9 mouse cellular contexts compared by ENCODE assay signal in genomic region chr11:42181426-42181825, GRCm38 (mm10). TPM values are rescaled to one million over a fixed set of nuclear protein-coding genes. Genes with fewer than 3 reads are reported as not detected.
A peak's percentile ranks its signal among the peaks of the same experiment; 100 is the strongest.
DNase-seq lines count a peak whose midpoint lies in the region; ATAC-seq lines count a peak whose summit lies in the region.
"Had no signal": no experiment of that assay in that cellular context is flagged by ENCODE, and none has a peak within 500 bp of the region (broad histone marks: within the 10 kb centered on the region; RNA-seq: fewer than 3 reads in every experiment).

No protein-coding gene starts in this region.

- no peak; the same call in 1 of the 2 replicates for ATAC-seq in kidney, embryonic 15.5 days (replicated peaks; ENCODE audit: low FRiP score)
- ATAC-seq in hindbrain, embryonic 11.5 days (ENCODE audit: low FRiP score) = no peak
- ATAC-seq in midbrain, embryonic 16.5 days = peak; percentile 36
- no peak for ATAC-seq in megakaryocyte-erythroid progenitor cell, adult 5-6 weeks (replicated peaks; ENCODE audit: low FRiP score, low TSS enrichment, poor library complexity, severe bottlenecking)

- no peak overlapping the region for H3K9ac ChIP-seq in kidney, embryonic 15.5 days
- peak overlapping the region; percentile 61; the same call in 1 of the 2 replicates for H3K9ac ChIP-seq in hindbrain, embryonic 11.5 days (ENCODE audit: low read depth, low read length)
- peak overlapping the region; percentile 84 for H3K9ac ChIP-seq in midbrain, embryonic 16.5 days (ENCODE audit: low read depth, low read length)

- H3K9me3 ChIP-seq in kidney, embryonic 15.5 days (replicated peaks) = no peaks in the 10 kb centered on the region
- H3K9me3 ChIP-seq in hindbrain, embryonic 11.5 days (ENCODE audit: control insufficient read depth, low read length) = no peaks in the 10 kb centered on the region
- no peaks in the 10 kb centered on the region for H3K9me3 ChIP-seq in midbrain, embryonic 16.5 days (replicated peaks; ENCODE audit: control insufficient read depth, low read length, poor library complexity, severe bottlenecking)

- WGBS in kidney, embryonic 15.5 days = 24% methylated on average over 5 of the region's 5 CpGs
- 24% methylated on average over 5 of the region's 5 CpGs for WGBS in hindbrain, embryonic 11.5 days
- 15% methylated on average over 5 of the region's 5 CpGs for WGBS in midbrain, embryonic 16.5 days

- H3K27me3 ChIP-seq in kidney, embryonic 15.5 days = peaks cover 20% of the 10 kb centered on the region
- no peaks in the 10 kb centered on the region for H3K27me3 ChIP-seq in hindbrain, embryonic 11.5 days (ENCODE audit: control insufficient read depth, insufficient read depth, low read length)
- H3K27me3 ChIP-seq in midbrain, embryonic 16.5 days (ENCODE audit: control insufficient read depth, insufficient read depth, low read depth, low read length) = no peaks in the 10 kb centered on the region

- H3K36me3 ChIP-seq in kidney, embryonic 15.5 days = no peaks in the 10 kb centered on the region
- H3K36me3 ChIP-seq in hindbrain, embryonic 11.5 days (ENCODE audit: control insufficient read depth, insufficient read depth, low read length) = no peaks in the 10 kb centered on the region
- H3K36me3 ChIP-seq in midbrain, embryonic 16.5 days (ENCODE audit: control insufficient read depth, insufficient read depth, low read length) = no peaks in the 10 kb centered on the region

- no peak for DNase-seq in kidney, postnatal 10 days
- DNase-seq in cerebellum, postnatal 10 days = peak; percentile 40 to 43
- peak; percentile 30 for DNase-seq in hindbrain, embryonic 11.5 days (ENCODE audit: low spot score)
- no peak for DNase-seq in gastrocnemius, adult 8-10 months (ENCODE audit: low spot score in 2 of 2)
- no peak for DNase-seq in adrenal gland, postnatal 25 days

- H3K4me2 ChIP-seq in kidney, embryonic 15.5 days = peak overlapping the region; percentile 87
- peak overlapping the region; percentile 87 for H3K4me2 ChIP-seq in hindbrain, embryonic 11.5 days (replicated peaks; ENCODE audit: low read depth, low read length)
- H3K4me2 ChIP-seq in midbrain, embryonic 16.5 days (ENCODE audit: low read length) = peak overlapping the region; percentile 78

- peak overlapping the region; percentile 58 for H3K4me3 ChIP-seq in kidney, embryonic 15.5 days (replicated peaks)
- H3K4me3 ChIP-seq in hindbrain, embryonic 11.5 days (ENCODE audit: low read depth, low read length) = peak overlapping the region; percentile 48; the same call in 1 of the 2 replicates
- peak overlapping the region; percentile 64 for H3K4me3 ChIP-seq in midbrain, embryonic 16.5 days (ENCODE audit: low read depth, low read length)

- peaks cover 9% of the 10 kb centered on the region for H3K4me1 ChIP-seq in kidney, embryonic 15.5 days
- H3K4me1 ChIP-seq in hindbrain, embryonic 11.5 days (replicated peaks; ENCODE audit: control insufficient read depth, insufficient read depth, low read length) = no peaks in the 10 kb centered on the region
- H3K4me1 ChIP-seq in midbrain, embryonic 16.5 days (ENCODE audit: control insufficient read depth, insufficient read depth, low read length) = peaks cover 15% of the 10 kb centered on the region

- no peak overlapping the region for H3K27ac ChIP-seq in kidney, embryonic 15.5 days
- no peak overlapping the region for H3K27ac ChIP-seq in hindbrain, embryonic 11.5 days (ENCODE audit: low read depth, low read length)
- H3K27ac ChIP-seq in midbrain, embryonic 16.5 days (ENCODE audit: low read length) = peak overlapping the region; percentile 95

RNA-seq across cellular contexts. Expression of gene Gabra1, which starts 1.3 kb away (rescaled TPM):
- 2.5 and 2.8 TPM in 2 replicates for polyA plus RNA-seq in kidney, embryonic 15.5 days (2015; fragmentation: Nextera tagmentation; extraction: Ambion mirVana)
- polyA plus RNA-seq in hindbrain, embryonic 11.5 days (2014; fragmentation: Nextera tagmentation; extraction: Ambion mirVana) = 1.5 and 3.3 TPM in 2 replicates
- 36.3 and 52.8 TPM in 2 replicates for polyA plus RNA-seq in midbrain, embryonic 16.5 days (2015; fragmentation: Nextera tagmentation; extraction: Ambion mirVana)
- not detected in 2 replicates for total RNA-seq in megakaryocyte-erythroid progenitor cell, adult 5-6 weeks (2014; fragmentation: Nextera tagmentation)
- total RNA-seq in megakaryocyte-erythroid progenitor cell, adult 5-6 weeks (2017) = not detected in 2 replicates
- 1 to 10 TPM in 2 of 4 experiments, under 1 TPM in 2; 0.22 to 1.5 (median 0.89) TPM for total RNA-seq in gastrocnemius, adult 8-10 months (2022)
- 1.0 TPM in 1 of 2 replicates, not detected in the other for total RNA-seq in adrenal gland, postnatal 25 days (2021)
- total RNA-seq: MEL had no signal

Comparison
In these comparisons a context has a peak if more than half of its experiments do, and no peak if none do; other contexts are left out.
1. DNase-seq: peak in cerebellum, postnatal 10 days (2 of 2) and hindbrain, embryonic 11.5 days (single experiment); none in kidney, postnatal 10 days (single experiment), gastrocnemius, adult 8-10 months (0 of 2) and adrenal gland, postnatal 25 days (single experiment).
2. Peak in every context shown above with its lines, with median percentiles within 50 percentile points of each other: H3K4me2 ChIP-seq and H3K4me3 ChIP-seq.